Mouse (Mus musculus): ENCODE data around the gene Bco1. TPM values are rescaled to one million over a fixed set of nuclear protein-coding genes. Genes with fewer than 3 reads are reported as not detected.

Gene Bco1
- polyA plus RNA-seq, 2 experiments, result 0.25 to 0.48 TPM

DNA sequence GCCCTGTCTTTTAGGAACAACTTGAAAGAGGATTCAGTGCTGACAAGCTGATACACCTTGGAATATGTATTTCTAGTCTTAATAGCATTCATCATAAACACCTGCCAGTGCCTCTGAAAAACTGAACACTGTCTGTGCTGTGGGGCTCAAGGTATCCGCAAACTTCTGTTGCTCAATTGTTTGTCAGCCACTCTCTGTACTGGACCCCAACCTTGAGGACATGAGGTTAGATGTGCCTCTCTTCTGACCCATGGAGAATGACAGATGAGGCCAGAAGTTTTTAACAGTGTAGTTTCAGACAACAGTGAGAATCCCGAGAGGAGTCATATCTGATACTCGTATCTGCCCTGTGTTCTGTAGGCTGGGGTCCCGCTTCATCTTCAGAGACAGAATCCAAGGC is 69.9 kb downstream of the Bco1 start:
- no peak overlapping the region for H3K4me2 ChIP-seq (replicated peaks; ENCODE audit: low read depth, low read length, severe bottlenecking)
- H3K9me3 ChIP-seq (ENCODE audit: control insufficient read depth, low read length), result no peaks in the 10 kb centered on the region
- no peak overlapping the region for H3K9ac ChIP-seq (ENCODE audit: low read depth, low read length, severe bottlenecking)
- no peaks in the 10 kb centered on the region for H3K4me1 ChIP-seq (ENCODE audit: control insufficient read depth, insufficient read depth, low read length)
- H3K27ac ChIP-seq (replicated peaks; ENCODE audit: low read depth, low read length), result no peak overlapping the region
- no peak for TF ChIP-seq POLR2A (IDR thresholded peaks at IDR 0.05; ENCODE audit: borderline replicate concordance, extremely low read depth, insufficient read depth, insufficient read length)
- no peak overlapping the region for H3K4me3 ChIP-seq (replicated peaks; ENCODE audit: low read length)
- no peaks in the 10 kb centered on the region for H3K27me3 ChIP-seq (ENCODE audit: control insufficient read depth, insufficient read depth, low read length)
- DNase-seq (ENCODE audit: low spot score), result no peak
- no peak for ATAC-seq (ENCODE audit: low FRiP score, low read depth)
- H3K36me3 ChIP-seq (ENCODE audit: control insufficient read depth, insufficient read depth, low read length), result no peaks in the 10 kb centered on the region; the same call in 1 of the 2 replicates
- 93% methylated on average over 4 of the region's 4 CpGs for WGBS

DNA sequence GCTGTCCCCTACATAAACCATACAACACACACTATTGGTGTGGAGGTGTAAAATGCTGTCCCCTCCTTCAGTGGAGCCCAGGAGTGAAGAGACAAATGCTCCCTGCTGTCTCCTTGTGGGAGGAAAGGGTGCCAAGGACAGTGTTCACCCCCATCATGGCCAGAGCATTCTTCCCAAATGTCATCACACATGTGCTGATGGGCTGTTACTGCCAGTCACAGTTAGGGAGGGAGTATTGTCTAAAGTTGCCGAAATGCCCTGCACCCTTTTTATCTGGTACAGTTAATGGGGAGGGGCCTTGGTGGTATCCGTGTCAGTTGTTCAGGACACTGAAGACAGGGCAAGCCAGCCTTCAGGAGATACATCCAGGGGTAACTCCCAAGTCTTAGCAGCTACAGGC is 70.9 kb downstream of the Bco1 start:
- Histone ChIP-seq H3K9me3 (ENCODE audit: control insufficient read depth, low read length) (no peaks in the 10 kb centered on the region), H3K9ac (ENCODE audit: low read depth, low read length, severe bottlenecking) (no peak overlapping the region), H3K27me3 (ENCODE audit: control insufficient read depth, insufficient read depth, low read length) (no peaks in the 10 kb centered on the region), H3K4me3 (replicated peaks; ENCODE audit: low read length) (no peak overlapping the region), H3K4me2 (replicated peaks; ENCODE audit: low read depth, low read length, severe bottlenecking) (no peak overlapping the region), H3K36me3 (ENCODE audit: control insufficient read depth, insufficient read depth, low read length) (no peaks in the 10 kb centered on the region; the same call in 1 of the 2 replicates), H3K27ac (replicated peaks; ENCODE audit: low read depth, low read length) (no peak overlapping the region), H3K4me1 (ENCODE audit: control insufficient read depth, insufficient read depth, low read length) (no peaks in the 10 kb centered on the region)
- 78% methylated on average over 2 of the region's 2 CpGs for WGBS
- no peak for DNase-seq (ENCODE audit: low spot score)
- TF ChIP-seq POLR2A (IDR thresholded peaks at IDR 0.05; ENCODE audit: borderline replicate concordance, extremely low read depth, insufficient read depth, insufficient read length), result no peak
- no peak for ATAC-seq (ENCODE audit: low FRiP score, low read depth)

GRCm38 (mm10) chr8:117167243-117167883 is 71.7 kb downstream of the Bco1 start:
- H3K36me3 ChIP-seq (ENCODE audit: control insufficient read depth, insufficient read depth, low read length), result no peaks in the 10 kb centered on the region; the same call in 1 of the 2 replicates
- no peak for TF ChIP-seq POLR2A (IDR thresholded peaks at IDR 0.05; ENCODE audit: borderline replicate concordance, extremely low read depth, insufficient read depth, insufficient read length)
- ATAC-seq (ENCODE audit: low FRiP score, low read depth) (no peak), DNase-seq (ENCODE audit: low spot score) (no peak)
- no peaks in the 10 kb centered on the region for H3K9me3 ChIP-seq (ENCODE audit: control insufficient read depth, low read length)
- H3K9ac ChIP-seq (ENCODE audit: low read depth, low read length, severe bottlenecking), result no peak overlapping the region
- no peak overlapping the region for H3K4me2 ChIP-seq (replicated peaks; ENCODE audit: low read depth, low read length, severe bottlenecking)
- H3K4me3 ChIP-seq (replicated peaks; ENCODE audit: low read length), result no peak overlapping the region
- 80% methylated on average over 8 of the region's 8 CpGs for WGBS
- no peaks in the 10 kb centered on the region for H3K27me3 ChIP-seq (ENCODE audit: control insufficient read depth, insufficient read depth, low read length)
- H3K4me1 ChIP-seq (ENCODE audit: control insufficient read depth, insufficient read depth, low read length), result no peaks in the 10 kb centered on the region
- no peak overlapping the region for H3K27ac ChIP-seq (replicated peaks; ENCODE audit: low read depth, low read length)

DNA sequence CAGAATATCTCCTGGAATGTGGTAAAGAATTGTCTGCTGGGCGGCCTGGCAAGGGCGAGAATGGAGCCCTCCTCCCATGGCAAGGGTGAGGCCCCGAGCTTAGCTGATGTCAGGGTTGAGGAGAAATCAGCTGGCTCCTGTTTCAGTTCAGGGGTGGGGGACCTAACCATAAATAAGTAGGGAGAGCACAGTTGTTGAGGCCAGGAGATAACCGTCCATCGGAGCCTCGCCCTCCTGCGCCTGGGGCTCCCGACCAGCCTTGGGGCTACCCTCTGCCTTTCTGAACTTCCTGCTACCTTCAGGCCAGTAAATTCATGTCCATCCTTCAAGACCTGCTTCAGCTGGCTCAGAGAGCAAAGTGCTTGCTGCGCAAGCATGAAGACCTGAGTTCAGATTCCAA is 72.7 kb downstream of the Bco1 start:
- TF ChIP-seq POLR2A (IDR thresholded peaks at IDR 0.05; ENCODE audit: borderline replicate concordance, extremely low read depth, insufficient read depth, insufficient read length), result no peak
- Histone ChIP-seq H3K4me1 (ENCODE audit: control insufficient read depth, insufficient read depth, low read length) (peaks cover 4% of the 10 kb centered on the region), H3K36me3 (ENCODE audit: control insufficient read depth, insufficient read depth, low read length) (no peaks in the 10 kb centered on the region; the same call in 1 of the 2 replicates), H3K27ac (replicated peaks; ENCODE audit: low read depth, low read length) (no peak overlapping the region), H3K4me3 (replicated peaks; ENCODE audit: low read length) (no peak overlapping the region), H3K27me3 (ENCODE audit: control insufficient read depth, insufficient read depth, low read length) (no peaks in the 10 kb centered on the region), H3K4me2 (replicated peaks; ENCODE audit: low read depth, low read length, severe bottlenecking) (no peak overlapping the region), H3K9ac (ENCODE audit: low read depth, low read length, severe bottlenecking) (no peak overlapping the region), H3K9me3 (ENCODE audit: control insufficient read depth, low read length) (no peaks in the 10 kb centered on the region)
- ATAC-seq (ENCODE audit: low FRiP score, low read depth) (no peak; the same call in 1 of the 2 replicates), DNase-seq (ENCODE audit: low spot score) (no peak)
- 80% methylated on average over 9 of the region's 9 CpGs for WGBS

DNA sequence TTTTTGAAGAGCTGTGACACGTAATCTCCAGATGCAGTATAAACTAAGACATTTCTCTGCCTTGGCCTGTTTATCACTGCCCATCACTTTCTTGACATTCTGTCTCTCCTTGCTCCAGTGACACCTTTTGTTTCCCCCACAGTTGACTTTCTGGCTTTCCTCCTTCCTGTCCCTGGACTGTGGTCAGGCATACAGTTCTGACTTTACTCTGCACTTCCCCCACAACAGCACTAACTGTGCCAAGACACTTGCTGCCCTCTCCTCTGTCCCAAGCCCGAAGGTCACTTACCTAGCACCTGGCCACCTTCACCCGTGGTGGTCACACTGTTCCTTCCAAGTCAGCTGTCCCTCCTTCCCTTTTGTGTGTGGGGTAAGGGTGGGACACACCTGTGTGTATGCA is 76.2 kb downstream of the Bco1 start:
- no peak for TF ChIP-seq POLR2A (IDR thresholded peaks at IDR 0.05; ENCODE audit: borderline replicate concordance, extremely low read depth, insufficient read depth, insufficient read length)
- 84% methylated on average over 3 of the region's 3 CpGs for WGBS
- H3K4me3 ChIP-seq (replicated peaks; ENCODE audit: low read length), result no peak overlapping the region

More for the DNA sequence above, 76.2 kb downstream of the Bco1 start:
- ATAC-seq (ENCODE audit: low FRiP score, low read depth) (no peak), DNase-seq (ENCODE audit: low spot score) (no peak)
- H3K4me2 ChIP-seq (replicated peaks; ENCODE audit: low read depth, low read length, severe bottlenecking), result no peak overlapping the region
- no peak overlapping the region for H3K27ac ChIP-seq (replicated peaks; ENCODE audit: low read depth, low read length)
- H3K9me3 ChIP-seq (ENCODE audit: control insufficient read depth, low read length), result no peaks in the 10 kb centered on the region
- peaks cover 4% of the 10 kb centered on the region for H3K4me1 ChIP-seq (ENCODE audit: control insufficient read depth, insufficient read depth, low read length)
- no peak overlapping the region for H3K9ac ChIP-seq (ENCODE audit: low read depth, low read length, severe bottlenecking)
- peaks cover 2% of the 10 kb centered on the region; the same call in 1 of the 2 replicates for H3K36me3 ChIP-seq (ENCODE audit: control insufficient read depth, insufficient read depth, low read length)
- no peaks in the 10 kb centered on the region for H3K27me3 ChIP-seq (ENCODE audit: control insufficient read depth, insufficient read depth, low read length)

Measured in limb, embryonic 14.5 days (tissue).